Mouse (Mus musculus): ENCODE results near the gene Tmem139.

The Tmem139 gene

DNA sequence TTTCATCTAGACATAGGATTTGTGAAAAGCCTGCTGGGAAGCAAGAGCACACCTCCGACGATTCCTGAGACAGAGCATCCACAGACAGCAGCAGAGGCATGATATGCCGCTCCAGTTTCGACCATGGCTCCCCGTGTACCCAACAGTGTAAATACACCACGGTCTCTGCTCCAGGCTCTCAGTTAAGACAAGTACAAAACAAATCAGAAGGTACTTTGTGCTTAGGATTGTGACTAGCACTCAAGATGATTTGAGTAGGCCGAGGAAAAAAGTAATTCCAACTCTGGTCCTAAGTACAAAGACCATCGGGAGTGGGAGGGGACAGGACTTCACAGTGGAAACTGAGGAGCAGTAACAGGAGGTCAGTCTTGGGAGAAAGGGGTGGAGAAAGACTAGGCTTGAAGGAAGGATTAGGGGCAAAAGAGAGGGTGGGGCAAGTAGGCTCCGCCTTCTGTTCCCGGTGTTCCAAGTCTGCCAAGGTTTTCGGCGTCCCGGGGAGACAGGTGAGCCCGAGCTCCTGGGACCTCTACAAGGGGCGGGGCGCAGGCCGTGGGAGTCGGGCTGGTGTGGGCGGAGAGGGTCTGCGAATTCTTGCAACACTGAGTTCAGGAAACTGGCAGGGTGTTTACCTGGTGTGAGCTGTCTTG lies at the start of gene Tmem139:
Gene Tmem139 (plus strand): TSS at position 447 of the 647 bp plus-strand sequence.
- DNase-seq (ENCODE audit: low spot score in 2 of 2) = peak in 1 of 2 experiments; percentile 28

DNA sequence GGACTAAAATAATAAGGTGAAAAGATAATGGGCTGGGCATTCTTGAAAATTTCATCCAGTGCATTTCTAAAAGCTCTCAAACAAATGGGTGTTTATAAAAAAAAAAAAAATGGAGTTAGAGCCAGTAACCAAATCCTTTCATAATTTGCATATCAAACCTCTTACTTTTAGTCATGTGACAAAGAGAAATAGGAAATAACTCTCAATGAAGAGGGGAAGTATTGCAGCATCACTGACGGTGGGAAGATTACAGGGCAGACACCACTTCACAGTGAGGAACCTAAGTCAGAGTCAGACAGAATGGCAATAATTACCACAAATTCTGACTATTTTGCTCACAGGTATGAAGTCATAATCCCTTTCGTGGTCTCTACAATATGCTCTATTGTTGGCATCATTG lies 46.7 kb upstream of the Tmem139 start, which contains the start of gene Tas2r144:
Gene Tas2r144 (plus strand): TSS at position 301 of the 400 bp plus-strand sequence.
- DNase-seq (ENCODE audit: low spot score in 2 of 2) = no peak

DNA sequence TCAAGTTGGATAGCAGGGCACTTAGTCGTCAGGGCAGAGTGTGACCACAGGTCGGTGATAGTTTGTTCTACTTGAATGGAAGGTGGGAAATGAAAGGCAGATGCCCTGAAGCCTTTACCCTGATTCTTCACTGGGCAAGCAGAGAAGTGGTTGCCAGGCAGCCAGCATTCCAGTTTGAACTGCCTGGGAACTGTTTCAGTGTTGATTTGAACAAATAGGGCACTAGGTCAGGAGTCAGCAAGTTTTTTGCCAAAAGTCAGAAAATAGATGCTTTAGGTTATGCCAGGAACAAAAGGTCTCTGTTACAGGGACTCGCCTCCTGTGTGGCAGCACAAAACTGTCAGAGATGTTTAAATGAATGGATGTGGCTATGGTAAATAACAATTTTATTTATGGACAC lies 39.5 kb upstream of the Tmem139 start:
- no peak for DNase-seq (ENCODE audit: low spot score in 2 of 2)

DNA sequence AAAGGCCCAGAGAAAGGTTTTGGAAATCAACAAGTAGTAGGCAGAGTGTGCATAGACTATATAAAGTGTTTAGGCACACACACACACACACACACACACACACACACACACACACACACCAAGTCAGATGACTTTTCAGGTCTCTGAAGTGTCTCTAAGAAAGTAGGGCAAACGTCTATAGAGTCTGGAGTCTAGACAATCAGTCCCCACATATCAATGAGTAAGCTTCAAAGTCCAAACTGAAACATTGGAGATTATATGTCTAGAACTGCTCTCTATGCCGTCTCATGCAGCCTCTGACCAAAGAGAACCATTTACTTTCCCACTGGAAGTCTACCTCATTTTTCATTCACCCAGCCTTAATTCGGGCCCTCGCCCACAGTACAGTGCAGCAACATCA lies 36.7 kb upstream of the Tmem139 start:
- DNase-seq (ENCODE audit: low spot score in 2 of 2) = no peak

DNA sequence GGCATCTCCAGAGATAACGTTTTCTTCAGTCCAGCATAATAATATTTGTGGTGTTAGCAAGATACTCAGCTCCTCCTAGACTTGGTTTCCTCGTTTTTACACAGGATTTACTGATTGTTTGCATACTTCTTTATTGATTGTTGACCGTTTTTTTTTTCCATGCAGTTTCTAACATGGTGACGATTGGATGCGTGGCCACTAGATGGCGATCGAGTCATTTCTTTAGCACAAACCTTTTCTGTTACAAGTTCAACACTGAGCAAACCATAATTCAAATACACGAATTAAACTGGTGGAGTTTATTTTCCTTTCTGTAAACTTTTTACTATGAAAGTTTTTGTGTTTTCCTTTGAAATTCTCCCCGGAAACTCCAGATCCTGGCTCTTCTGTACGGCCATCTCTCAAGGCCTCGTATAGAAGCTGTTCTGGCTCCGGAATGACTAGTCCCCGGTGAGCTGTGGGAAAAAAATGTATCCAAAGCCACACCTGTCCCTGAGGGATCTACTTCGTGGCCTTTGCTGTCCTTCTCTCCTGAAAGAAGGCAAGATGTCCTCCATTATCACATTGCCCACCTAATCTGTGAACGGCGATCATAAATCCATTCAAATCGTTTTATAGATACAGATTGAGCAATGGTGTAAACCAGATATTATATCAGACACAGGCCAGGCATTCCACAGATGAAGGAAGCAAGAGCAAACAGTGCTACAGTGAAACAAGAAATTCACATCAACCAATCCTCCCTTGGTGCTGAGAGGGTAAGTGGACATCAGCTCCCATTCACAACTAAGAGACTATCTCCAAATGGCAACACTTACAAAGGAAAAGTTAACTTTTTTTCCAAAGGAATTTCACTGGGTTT lies 34.3 kb upstream of the Tmem139 start:
- peak; percentile 24 to 38 for DNase-seq (ENCODE audit: low spot score in 2 of 2)

DNA sequence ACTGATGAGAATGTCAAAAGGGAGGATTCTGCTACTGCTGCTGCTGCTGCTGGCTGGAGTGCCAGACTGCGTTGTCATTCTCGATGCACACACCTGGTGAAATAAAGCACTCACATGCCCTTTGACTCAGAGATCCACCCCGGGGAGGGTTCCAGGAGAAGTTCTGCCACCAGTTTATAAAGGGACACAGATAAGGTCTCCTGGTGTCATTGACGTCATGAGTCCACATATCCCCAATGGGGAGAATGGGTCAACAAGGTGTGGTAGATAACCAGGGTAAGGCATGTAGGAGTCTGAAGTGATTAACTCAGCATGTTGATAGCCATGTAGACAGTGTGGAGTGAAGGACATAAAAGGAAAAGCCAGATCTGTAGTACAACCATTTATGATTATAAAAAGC lies 32.2 kb upstream of the Tmem139 start:
- no peak for DNase-seq (ENCODE audit: low spot score in 2 of 2)

DNA sequence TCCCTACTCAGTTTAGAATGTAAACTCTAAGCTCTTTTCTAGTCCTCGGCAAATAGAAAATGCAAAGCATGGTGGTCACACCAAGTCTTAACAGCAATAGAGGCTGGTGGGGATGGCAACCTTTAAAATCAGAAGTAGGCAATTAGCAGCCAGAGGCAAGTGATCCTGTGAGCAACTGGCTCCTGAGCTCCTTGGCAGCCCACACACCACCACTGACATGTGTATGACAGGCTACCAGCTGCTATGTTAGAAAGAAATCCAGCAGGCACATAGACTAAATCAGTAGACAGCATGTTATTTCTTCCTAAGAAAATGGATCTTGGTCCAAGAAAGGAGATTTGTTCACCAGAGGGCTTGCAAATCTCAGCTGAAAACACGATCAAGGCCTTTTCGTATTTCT lies 30.6 kb upstream of the Tmem139 start:
- no peak for DNase-seq (ENCODE audit: low spot score in 2 of 2)

DNA sequence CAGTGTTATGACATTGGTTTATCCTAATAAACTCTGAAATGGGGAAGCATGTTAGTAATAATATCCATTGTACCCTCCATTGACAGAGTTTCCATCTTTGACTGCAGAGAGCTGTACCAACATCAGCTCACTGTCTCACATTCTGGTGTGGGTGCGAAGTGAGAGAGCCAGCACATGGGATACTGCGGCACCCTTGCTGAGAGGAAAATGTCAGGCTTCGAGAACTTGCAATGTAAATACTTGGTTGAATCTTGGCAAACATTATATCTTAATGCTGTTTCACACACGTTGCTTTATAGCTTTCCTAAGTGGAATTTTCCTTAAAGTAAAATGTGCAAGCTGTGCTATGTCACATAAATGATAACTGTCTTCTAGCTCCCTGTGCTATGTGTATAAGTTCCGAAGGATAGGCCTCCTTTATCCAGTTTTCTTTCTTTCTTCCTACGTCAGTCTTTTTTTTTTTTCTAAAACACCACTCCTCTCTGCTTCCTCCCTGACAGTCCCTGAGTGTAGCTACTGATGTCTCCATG lies 24.4 kb upstream of the Tmem139 start:
- no peak for DNase-seq (ENCODE audit: low spot score in 2 of 2)

DNA sequence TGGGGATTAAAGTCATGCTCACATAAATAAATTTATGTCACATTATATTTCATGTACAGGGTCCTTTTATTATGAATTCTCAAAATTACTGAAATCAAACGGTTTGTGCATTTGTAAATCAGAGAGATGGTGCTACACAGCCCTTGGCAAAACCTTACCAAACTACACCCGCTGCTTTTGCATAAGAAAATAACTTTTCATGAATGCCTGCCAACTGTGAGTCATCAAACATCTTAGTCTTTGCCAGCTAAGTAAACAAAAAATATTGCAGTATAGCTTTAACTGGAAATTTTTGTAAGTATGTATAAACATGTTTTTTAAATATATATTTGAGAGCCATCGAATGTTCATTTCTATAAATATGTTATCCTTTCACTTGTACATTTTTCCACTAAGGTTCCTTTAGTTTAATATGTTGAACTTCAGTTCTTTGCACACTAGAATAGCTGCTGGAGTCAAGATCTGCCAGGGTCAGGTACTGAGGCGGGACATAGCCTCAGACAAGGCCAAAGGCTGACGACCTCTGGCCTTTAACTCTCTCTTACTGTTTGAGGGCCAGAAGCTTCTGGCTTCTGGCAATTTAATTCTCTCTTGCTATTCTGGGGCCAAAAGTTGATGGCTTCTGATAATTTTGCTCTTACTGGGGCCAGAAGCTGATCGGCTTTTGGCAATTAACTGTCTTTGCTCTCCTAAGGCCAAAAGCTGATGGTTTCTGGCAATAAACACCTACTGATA lies 20.3 kb upstream of the Tmem139 start:
- no peak for DNase-seq (ENCODE audit: low spot score in 2 of 2)

DNA sequence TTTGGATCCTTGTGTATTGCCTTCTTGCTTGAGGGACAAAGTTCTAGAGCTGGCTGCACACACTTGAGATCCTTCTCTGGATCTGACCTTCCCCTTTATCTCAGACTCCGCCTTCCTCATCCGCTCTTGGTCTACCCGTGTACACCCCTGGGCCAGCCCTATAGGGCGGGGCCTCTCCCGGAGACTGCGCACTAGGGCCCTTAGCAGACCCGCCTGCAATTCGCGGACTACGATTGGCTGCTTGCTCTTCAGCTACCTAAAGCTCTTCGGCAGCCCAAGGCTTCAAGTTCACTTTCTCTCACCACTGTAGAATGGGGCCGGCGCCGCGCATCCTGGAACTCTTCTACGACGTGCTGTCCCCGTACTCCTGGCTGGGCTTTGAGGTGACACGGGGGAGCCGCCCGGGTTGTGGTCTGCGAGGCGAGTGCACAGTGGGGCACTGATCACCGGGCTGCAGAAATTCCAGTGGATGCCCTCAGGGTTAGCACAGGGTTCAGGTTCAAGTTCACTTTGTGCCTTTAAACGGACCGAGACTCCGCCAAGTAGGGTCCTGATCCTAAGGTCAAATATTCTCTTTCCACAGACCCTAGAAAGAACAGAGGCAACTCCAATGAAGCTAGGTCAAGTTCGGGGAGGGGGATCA lies 15.9 kb upstream of the Tmem139 start, which contains the start of gene Gstk1:
Gene Gstk1 (plus strand): TSS at position 225 of the 643 bp plus-strand sequence.
- peak; percentile 57 to 77 for DNase-seq (ENCODE audit: low spot score in 2 of 2)

DNA sequence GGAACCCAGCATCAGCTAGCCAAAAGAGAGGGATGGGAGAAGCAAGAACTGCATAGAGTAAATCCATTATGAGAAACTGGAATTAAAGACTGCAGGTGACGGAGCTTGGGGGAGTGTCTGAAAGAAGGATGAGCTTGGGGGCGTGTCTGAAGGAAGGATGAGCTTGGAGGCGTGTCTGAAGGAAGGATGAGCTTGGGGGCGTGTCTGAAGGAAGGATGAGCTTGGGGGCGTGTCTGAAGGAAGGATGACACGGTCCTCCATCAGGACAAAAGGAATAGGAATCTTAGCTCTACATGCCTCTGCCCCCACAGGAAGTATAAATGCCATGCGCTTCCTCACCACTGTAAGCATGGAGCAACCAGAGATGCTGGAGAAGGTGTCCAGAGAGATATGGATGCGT lies 14.6 kb upstream of the Tmem139 start:
- no peak for DNase-seq (ENCODE audit: low spot score in 2 of 2)

DNA sequence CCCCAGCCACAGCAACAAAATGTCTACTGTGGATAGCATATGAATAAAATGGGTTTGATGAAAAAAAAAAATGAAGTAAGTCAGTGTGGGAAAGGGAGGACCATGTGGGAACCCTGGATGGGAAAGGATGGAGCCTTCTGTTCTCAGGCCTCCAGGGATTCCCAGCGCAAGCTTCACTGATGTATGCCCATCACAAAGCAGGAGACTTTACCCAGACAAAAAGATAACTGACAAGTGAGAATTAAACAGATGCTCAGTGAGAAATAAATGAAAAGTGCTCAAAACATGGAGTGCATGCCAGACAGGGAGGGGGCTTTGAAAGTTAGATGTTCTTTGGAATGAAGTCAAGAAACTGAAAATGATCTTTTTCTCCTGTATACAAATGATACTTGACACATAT lies 13.8 kb upstream of the Tmem139 start:
- DNase-seq (ENCODE audit: low spot score in 2 of 2) = no peak

DNA sequence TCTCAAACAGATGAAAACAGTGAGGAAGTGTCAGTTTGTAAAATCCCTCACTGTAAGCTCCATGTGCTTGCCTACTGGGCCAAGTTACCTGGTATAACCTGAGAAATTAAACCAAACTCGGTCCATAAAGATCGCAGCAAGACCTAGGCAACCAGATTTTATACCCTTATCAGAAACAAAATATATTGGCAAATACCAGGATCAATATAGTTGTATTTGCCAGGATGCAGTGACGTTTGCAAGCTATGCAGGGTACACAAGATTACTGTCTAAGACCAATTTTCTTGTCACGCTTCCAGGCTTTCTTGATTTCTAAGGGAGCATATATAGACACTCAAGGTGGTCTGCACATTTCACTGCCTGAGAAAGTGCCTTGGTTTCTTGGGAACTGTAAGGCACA lies 10.0 kb upstream of the Tmem139 start:
- no peak for DNase-seq (ENCODE audit: low spot score in 2 of 2)

DNA sequence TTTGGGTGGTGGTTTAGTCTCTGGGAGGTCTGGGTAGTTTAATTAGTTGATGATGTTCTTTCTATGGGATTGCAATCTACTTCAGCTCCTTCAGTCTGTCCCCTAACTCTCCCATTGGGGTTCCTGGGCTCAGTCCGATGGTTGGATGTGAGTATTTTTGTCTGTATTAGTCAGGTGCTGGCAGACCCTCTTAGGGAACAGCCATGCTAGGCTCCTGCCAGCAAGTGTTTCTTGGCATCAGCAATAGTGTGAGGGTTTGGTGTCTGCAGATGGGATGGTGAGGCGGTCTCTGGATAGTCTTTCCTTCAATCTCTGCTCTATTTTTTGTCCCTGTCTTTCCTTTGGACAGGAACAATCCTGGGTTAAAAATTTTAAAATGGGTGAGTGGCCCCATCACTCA lies 8.7 kb upstream of the Tmem139 start:
- no peak for DNase-seq (ENCODE audit: low spot score in 2 of 2)

DNA sequence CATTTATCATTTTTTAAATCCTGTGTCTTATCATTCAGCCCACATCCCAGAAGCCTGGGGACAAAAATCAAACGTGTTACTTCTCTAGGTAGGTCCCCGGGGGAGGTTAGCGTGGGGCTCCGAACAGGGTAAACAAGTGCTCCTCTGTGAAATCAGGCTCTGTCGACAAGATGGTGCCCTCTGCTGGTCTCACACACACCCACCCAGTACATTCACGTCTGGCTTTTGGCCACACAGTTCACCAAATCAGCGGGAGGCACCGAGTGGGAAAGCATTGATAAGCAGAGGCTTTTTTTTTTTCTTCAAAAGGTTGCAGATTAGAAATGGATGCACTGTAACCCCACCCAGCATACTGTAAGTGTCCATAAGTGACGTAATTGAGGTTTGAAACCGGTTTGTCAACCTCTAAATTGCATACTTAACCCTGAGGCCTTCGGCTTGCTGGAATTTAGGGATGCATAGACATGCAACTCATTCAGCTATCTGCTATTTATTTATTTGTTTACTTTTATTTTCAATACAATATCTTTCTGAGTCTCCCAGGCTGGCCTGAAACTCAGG lies 4.4 kb upstream of the Tmem139 start:
- peak in 1 of 2 experiments; percentile 33 for DNase-seq (ENCODE audit: low spot score in 2 of 2)

DNA sequence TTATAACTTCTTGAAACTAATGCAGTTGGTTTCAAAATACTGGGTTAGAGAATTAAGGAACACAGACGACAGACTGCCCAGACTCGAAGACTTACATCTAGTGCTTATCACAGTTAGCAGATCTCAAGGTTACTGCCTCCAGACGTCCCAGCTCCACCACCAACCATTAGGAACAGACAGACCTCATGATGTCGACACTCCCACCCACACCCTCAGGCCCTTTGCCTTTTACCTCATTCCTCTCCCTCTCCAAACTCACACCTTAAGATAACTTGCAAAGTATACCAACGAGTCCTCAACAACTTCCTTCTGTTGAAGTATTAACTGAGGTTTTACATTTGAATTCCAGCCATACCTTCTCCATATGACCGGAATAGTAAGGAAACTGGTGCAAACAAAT lies 1.3 kb upstream of the Tmem139 start:
- no peak for DNase-seq (ENCODE audit: low spot score in 2 of 2)

DNA sequence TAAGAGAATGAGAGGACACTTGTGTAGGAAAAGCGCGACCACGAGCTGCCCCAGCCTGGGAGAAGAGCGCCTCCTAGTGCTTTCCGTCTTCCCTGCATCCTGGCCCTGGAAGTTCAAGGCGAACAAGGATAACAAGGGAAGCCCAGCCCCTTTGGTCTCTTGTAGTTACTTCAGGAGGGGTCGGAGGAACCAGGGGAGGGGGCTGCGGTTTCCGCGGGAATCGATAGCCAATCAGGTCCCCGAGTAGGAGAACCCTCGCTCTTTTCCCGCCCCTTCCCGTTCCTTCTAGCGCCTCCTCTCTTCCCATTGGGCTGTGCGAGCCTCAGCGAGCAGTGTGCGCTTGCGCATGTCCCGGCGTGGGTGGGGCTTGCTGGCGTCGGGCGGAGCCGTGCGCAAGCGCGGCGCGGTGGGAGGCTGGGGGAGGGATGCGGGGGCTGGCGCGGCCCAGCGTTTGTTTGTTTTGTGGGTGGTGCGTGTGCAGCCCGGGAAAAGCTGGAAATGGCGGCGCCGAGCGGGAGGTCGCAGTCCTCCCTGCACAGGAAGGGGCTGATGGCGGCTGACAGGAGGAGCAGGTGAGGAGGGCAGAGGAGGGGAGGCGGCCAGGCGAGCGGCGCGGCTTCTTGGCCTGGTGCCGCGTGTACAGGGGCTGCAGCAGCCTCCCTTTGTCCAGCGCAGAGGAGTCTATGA lies 3.0 kb downstream of the Tmem139 start, which contains the start of gene Casp2:
Gene Casp2 (plus strand): TSS at position 360 of the 687 bp plus-strand sequence.
- peak; percentile 94 to 98 for DNase-seq (ENCODE audit: low spot score in 2 of 2)

DNA sequence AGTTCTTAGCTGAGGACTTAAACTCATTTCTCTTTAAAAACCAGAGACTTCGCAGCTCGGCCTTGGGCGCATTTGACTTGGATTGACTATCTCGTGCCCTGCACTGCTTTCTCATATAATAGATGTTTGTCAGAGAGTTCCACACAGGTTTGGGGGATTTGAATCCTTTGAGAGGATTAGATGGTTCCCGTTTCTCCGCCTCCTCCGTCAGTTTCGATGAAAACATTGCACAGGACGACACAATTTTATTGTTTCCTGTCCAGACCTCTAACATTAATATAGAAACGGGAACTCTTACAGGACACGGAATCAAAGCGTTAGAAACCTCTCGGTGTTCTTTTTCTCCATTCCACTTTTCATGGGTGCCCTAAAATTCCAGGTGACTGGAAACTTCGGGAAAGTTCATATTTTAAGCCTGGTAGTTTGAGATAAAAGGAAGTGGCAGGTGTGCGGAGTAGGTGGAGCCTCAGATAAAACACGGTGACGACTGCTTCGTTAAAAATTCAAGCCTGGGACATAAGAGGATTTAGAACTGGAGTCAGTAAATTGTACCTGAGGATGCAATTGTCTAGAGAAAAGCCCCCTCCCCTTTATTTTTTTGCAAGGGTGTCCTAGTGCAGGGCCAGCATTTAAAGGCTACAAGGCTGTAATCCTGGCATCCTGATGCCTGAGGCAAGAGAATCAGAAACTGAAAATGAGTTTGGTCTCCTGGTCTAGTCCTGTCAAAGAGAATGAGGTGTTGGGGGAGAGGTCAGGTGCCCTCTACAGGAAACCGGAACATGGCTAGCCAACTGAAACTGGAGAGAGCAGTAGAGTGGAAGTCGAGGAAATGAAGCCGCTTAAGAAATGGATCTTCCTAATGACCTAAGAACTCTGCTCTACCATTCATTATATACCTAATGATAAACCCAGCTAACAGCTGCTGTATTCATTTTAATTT lies 3.9 kb downstream of the Tmem139 start:
- no peak for DNase-seq (ENCODE audit: low spot score in 2 of 2)

DNA sequence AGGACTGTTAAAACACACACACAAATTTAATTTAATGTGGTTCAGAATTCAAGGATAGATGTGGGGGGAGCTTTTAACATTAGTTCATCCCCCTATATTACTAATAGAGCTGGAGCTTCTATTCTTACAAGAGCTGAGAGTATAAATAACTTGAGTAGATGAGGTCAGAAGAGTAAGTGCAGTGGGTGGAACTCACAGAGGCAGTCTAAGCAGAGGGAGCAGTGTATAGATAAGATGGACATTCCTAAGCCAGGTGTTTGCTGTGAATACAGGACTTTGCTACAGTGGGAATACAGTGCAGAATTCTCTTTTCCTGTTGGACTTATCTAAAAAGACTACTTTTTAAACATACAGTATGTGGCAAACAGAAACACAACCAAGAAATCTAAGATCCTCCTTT lies 9.0 kb downstream of the Tmem139 start:
- DNase-seq (ENCODE audit: low spot score in 2 of 2) = no peak
